Mouse (Mus musculus) midbrain, postnatal 0 days (tissue): ENCODE measurements around the gene Hoxd4. TPM values are rescaled to one million over a fixed set of nuclear protein-coding genes. Genes with fewer than 3 reads are reported as not detected.

Experiments used
- ATAC-seq: fragments of 200-750 bp; cut with Nextera tagmentation; 2 replicates; pipeline ENCODE4 v1.8.0; 2017; ENCODE audit warnings: moderate number of reproducible peaks, mild to moderate bottlenecking, moderate TSS enrichment, moderate library complexity; ENCODE audit not compliant: low FRiP score
- DNase-seq: peaks from one replicate; pipeline ENCODE4 v3.0.0-alpha.2; 2015; ENCODE audit warnings: low spot score
- H3K27ac ChIP-seq: fragments of 300-500 bp; sonication (generic); 2 replicates; pipeline ENCODE4 v1.5.1; 2014; ENCODE audit warnings: low read depth, mild to moderate bottlenecking, low read length, mixed read lengths
- H3K27me3 ChIP-seq: fragments of 300-500 bp; sonication (generic); 2 replicates; pipeline ENCODE4 v1.6.1; 2014; ENCODE audit warnings: low read length, control low read depth, mixed read lengths; ENCODE audit not compliant: insufficient read depth
- H3K36me3 ChIP-seq: fragments of 300-500 bp; sonication (generic); 2 replicates; pipeline ENCODE4 v1.6.1; 2014; ENCODE audit warnings: low read length, control low read depth, mixed read lengths; ENCODE audit not compliant: insufficient read depth
- H3K4me1 ChIP-seq: fragments of 300-500 bp; sonication (generic); 2 replicates; pipeline ENCODE4 v1.6.1; 2014; ENCODE audit warnings: mild to moderate bottlenecking, control low read depth, antibody characterized with exemption, low read length, mixed read lengths; ENCODE audit not compliant: insufficient read depth
- H3K4me2 ChIP-seq: fragments of 300-500 bp; sonication (generic); 2 replicates; pipeline ENCODE4 v1.6.1; 2014; ENCODE audit warnings: low read depth, mild to moderate bottlenecking, low read length, mixed read lengths; ENCODE audit not compliant: poor library complexity, severe bottlenecking
- H3K4me3 ChIP-seq: fragments of 300-500 bp; sonication (generic); 2 replicates; pipeline ENCODE4 v1.5.1; 2014; ENCODE audit warnings: low read depth, mild to moderate bottlenecking, low read length, moderate library complexity
- H3K9ac ChIP-seq: fragments of 300-500 bp; sonication (generic); replicated peaks from 2 replicates; pipeline ENCODE4 v1.6.1; 2014; ENCODE audit warnings: mild to moderate bottlenecking, low read length, moderate library complexity, mixed read lengths; ENCODE audit not compliant: poor library complexity, severe bottlenecking
- H3K9me3 ChIP-seq: fragments of 300-500 bp; sonication (generic); 2 replicates; pipeline ENCODE4 v1.6.1; 2016; ENCODE audit warnings: low read length, control low read depth
- CTCF ChIP-seq: IDR thresholded peaks from 2 replicates; pipeline ENCODE4 v1.5.1; 2016; ENCODE audit warnings: antibody characterized with exemption, mild to moderate bottlenecking
- WGBS: fragments of 180-500 bp; shearing (Covaris S2); extraction: QIAGEN DNeasy Blood & Tissue Kit; methylation state at CpG from one replicate; pipeline ENCODE4 v1.1.7; 2014; 5-methylcytosine and 5-hydroxymethylcytosine counted together
- polyA plus RNA-seq: library from polyadenylated mRNA; unstranded; fragments of >200 nt; fragmentation: Nextera tagmentation; extraction: Ambion mirVana; gene quantifications from 2 replicates; pipeline ENCODE4 v1.2.1, GENCODE M21; 2015
- total RNA-seq: library from RNA; depleted of rRNA; stranded (reverse); fragments of >200 nt; gene quantifications from 2 replicates; pipeline ENCODE4 v1.2.3, GENCODE M21; 2014

The Hoxd4 gene
- total and polyA plus RNA-seq, 2 experiments from 2014 or later = 1.2 TPM; not detected in 1

GRCm38 (mm10) chr2:74681594-74682531 is 29.9 kb upstream of the Hoxd4 start:
- Histone ChIP-seq H3K27me3 (peaks cover 98% of the 10 kb centered on the region), H3K4me2 (peak overlapping the region; percentile 2; the same call in 1 of the 2 replicates), H3K27ac (no peak overlapping the region), H3K36me3 (no peaks in the 10 kb centered on the region), H3K4me3 (peak overlapping the region; percentile 3; the same call in 1 of the 2 replicates), H3K4me1 (no peaks in the 10 kb centered on the region), H3K9me3 (no peaks in the 10 kb centered on the region), H3K9ac (no peak overlapping the region)
- DNase-seq (no peak), ATAC-seq (no peak)
- TF ChIP-seq CTCF = no peak
- WGBS = under 1% methylated on average over 74 of the region's 78 CpGs

DNA sequence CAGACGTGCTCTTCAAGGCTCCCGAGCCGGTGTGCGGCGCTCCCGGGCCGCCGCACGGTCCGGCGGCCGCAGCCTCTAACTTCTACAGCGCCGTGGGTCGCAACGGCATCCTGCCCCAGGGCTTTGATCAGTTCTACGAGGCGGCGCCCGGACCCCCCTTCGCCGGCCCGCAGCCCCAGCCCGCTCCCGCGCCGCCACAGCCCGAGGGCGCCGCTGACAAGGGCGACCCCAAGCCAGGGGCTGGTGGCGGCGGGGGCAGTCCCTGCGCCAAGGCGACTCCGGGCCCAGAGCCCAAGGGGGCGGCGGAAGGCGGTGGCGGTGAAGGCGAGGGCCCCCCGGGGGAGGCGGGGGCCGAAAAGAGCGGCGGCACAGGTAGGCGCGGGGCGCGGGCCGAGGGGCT is 28.9 kb upstream of the Hoxd4 start:
- ATAC-seq (no peak), DNase-seq (no peak)
- Histone ChIP-seq H3K4me2 (peak overlapping the region; percentile 2; the same call in 1 of the 2 replicates), H3K4me3 (peak overlapping the region; percentile 3; the same call in 1 of the 2 replicates), H3K27me3 (peaks cover 98% of the 10 kb centered on the region), H3K36me3 (no peaks in the 10 kb centered on the region), H3K9ac (no peak overlapping the region), H3K9me3 (no peaks in the 10 kb centered on the region), H3K27ac (no peak overlapping the region), H3K4me1 (no peaks in the 10 kb centered on the region)
- TF ChIP-seq CTCF = no peak
- 1% methylated on average over 26 of the region's 51 CpGs for WGBS

DNA sequence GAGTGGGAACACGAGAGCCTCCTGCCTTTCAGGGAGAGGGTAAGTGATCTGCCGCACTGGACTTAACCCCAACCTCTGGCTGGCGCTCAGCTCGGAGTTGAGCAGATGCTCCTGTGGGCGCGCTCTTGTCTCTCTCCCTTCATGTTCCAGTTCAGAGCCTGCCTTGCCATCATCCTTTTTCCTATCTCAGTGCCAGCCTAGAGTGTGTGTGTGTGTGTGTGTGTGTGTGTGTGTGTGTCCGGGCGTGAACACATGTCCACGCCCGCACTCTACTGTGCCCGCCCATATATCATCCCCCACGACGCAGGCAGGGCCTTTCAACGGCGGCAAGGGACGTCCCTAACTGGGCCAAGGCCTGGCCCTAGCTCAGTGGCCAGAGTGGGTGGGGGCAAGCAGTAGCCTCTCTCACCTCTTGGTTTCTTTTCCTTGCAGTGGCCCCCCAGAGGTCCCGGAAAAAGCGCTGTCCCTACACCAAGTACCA is 28.2 kb upstream of the Hoxd4 start:
- Histone ChIP-seq H3K4me1 (no peaks in the 10 kb centered on the region), H3K9ac (no peak overlapping the region), H3K36me3 (no peaks in the 10 kb centered on the region), H3K4me2 (no peak overlapping the region), H3K27me3 (peaks cover 98% of the 10 kb centered on the region), H3K9me3 (no peaks in the 10 kb centered on the region), H3K27ac (no peak overlapping the region), H3K4me3 (no peak overlapping the region)
- WGBS = 2% methylated on average over 18 of the region's 18 CpGs
- ATAC-seq (no peak), DNase-seq (no peak)
- no peak for TF ChIP-seq CTCF

DNA sequence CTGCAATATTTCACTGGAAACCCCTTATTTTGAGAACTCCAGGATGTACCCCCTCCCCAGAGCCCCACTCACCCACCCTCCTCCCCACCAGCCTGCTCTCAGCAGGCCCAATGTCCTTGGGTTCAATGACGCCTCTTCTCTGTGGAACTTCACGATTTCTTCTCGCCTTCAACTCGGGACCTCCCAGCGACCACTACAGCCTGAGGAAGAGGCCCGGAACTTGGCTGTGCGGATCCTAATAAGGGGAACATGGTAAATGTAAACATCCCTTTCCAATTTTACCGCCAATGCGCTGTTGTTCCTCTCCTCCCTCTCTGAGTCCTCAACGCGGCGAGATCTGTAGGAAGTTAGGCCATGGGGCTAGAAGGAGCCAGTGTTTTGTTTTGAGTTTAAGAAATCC is 27.6 kb upstream of the Hoxd4 start:
- H3K9ac ChIP-seq = no peak overlapping the region
- H3K9me3 ChIP-seq = no peaks in the 10 kb centered on the region
- H3K4me3 ChIP-seq = no peak overlapping the region
- 1% methylated on average over 12 of the region's 12 CpGs for WGBS
- ATAC-seq (no peak), DNase-seq (no peak)
- no peak overlapping the region for H3K27ac ChIP-seq
- H3K4me2 ChIP-seq = no peak overlapping the region
- no peaks in the 10 kb centered on the region for H3K4me1 ChIP-seq
- H3K27me3 ChIP-seq = peaks cover 98% of the 10 kb centered on the region
- TF ChIP-seq CTCF = no peak
- H3K36me3 ChIP-seq = no peaks in the 10 kb centered on the region

DNA sequence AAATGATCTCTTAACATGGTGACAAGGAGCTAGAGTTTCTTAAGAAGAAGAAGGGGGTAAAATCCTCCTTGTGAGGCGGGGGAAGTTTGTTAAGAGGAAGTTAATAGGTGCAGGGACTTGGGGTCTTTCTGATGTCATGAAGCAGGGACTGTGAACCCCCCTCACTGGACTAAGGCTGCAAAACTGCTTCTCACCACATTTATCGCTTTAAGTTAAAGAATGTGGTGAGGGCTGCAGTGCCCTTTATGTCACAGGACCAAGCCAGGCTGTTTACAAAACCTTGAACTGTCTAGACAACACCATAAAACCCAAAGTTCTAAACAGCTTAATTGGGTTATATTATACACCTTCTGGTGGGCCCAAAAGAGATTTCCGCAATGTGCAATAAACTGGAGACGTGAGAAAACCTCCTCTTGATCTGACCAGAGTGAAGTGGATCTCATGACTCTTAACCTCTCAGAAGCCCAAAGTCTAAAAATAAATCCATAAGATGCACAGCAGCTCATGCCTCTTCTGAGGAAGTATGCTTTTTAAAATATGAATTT is 26.6 kb upstream of the Hoxd4 start:
- Histone ChIP-seq H3K9me3 (no peaks in the 10 kb centered on the region), H3K9ac (no peak overlapping the region), H3K36me3 (no peaks in the 10 kb centered on the region), H3K27me3 (peaks cover 97% of the 10 kb centered on the region), H3K4me2 (no peak overlapping the region), H3K4me1 (no peaks in the 10 kb centered on the region), H3K4me3 (no peak overlapping the region), H3K27ac (no peak overlapping the region)
- DNase-seq = no peak
- 15% methylated on average over 4 of the region's 4 CpGs for WGBS
- TF ChIP-seq CTCF = no peak
- no peak for ATAC-seq
